In genomic region chr19:11022382-11022781, GRCm38 (mm10) we compare ENCODE assay signal across 29 mouse cellular contexts. TPM values are rescaled to one million over a fixed set of nuclear protein-coding genes. Genes with fewer than 3 reads are reported as not detected.
A peak's percentile ranks its signal among the peaks of the same experiment; 100 is the strongest.
DNase-seq lines count a peak whose midpoint lies in the region; ATAC-seq and TF ChIP-seq lines count a peak whose summit lies in the region.
"Had no signal": no experiment of that assay in that cellular context is flagged by ENCODE, and none has a peak within 500 bp of the region (broad histone marks: within the 10 kb centered on the region; RNA-seq: fewer than 3 reads in every experiment).

No protein-coding gene starts in this region.

- H3K9ac ChIP-seq in liver, adult 2 months (ENCODE audit: low read depth, low read length), result no peak overlapping the region
- no peak overlapping the region for H3K9ac ChIP-seq in intestine, embryonic 15.5 days
- no peak overlapping the region for H3K9ac ChIP-seq in intestine, embryonic 16.5 days (ENCODE audit: low read depth, low read length)
- no peak overlapping the region for H3K9ac ChIP-seq in intestine, postnatal 0 days (ENCODE audit: low read depth, low read length)

- H3K36me3 ChIP-seq in liver, adult 2 months (ENCODE audit: control insufficient read depth, insufficient read depth, low read length), result no peaks in the 10 kb centered on the region
- no peaks in the 10 kb centered on the region for H3K36me3 ChIP-seq in intestine, embryonic 15.5 days
- H3K36me3 ChIP-seq in intestine, embryonic 16.5 days (ENCODE audit: control insufficient read depth, insufficient read depth, low read length), result no peaks in the 10 kb centered on the region
- no peaks in the 10 kb centered on the region for H3K36me3 ChIP-seq in intestine, postnatal 0 days (ENCODE audit: control insufficient read depth, insufficient read depth)
- H3K36me3 ChIP-seq: G1E had no signal

- H3K4me2 ChIP-seq in intestine, embryonic 15.5 days (replicated peaks), result no peak overlapping the region
- H3K4me2 ChIP-seq in intestine, embryonic 16.5 days (ENCODE audit: low read depth, low read length), result no peak overlapping the region
- H3K4me2 ChIP-seq in intestine, postnatal 0 days (replicated peaks; ENCODE audit: low read depth), result no peak overlapping the region

- no peaks in the 10 kb centered on the region for H3K4me1 ChIP-seq in liver, adult 2 months (ENCODE audit: control insufficient read depth, insufficient read depth, low read length)
- no peaks in the 10 kb centered on the region for H3K4me1 ChIP-seq in intestine, embryonic 15.5 days (replicated peaks)
- peaks cover 6% of the 10 kb centered on the region; the same call in 1 of the 2 replicates for H3K4me1 ChIP-seq in intestine, embryonic 16.5 days (ENCODE audit: control insufficient read depth, insufficient read depth, low read length)
- no peaks in the 10 kb centered on the region for H3K4me1 ChIP-seq in intestine, postnatal 0 days (replicated peaks; ENCODE audit: control insufficient read depth, insufficient read depth, low read length)

- H3K4me3 ChIP-seq in liver, adult 2 months (ENCODE audit: insufficient read depth, low read depth, low read length), result no peak overlapping the region
- H3K4me3 ChIP-seq in intestine, embryonic 15.5 days (replicated peaks), result no peak overlapping the region
- no peak overlapping the region for H3K4me3 ChIP-seq in intestine, embryonic 16.5 days (ENCODE audit: low read length)
- H3K4me3 ChIP-seq in intestine, postnatal 0 days (ENCODE audit: low read depth, low read length), result no peak overlapping the region

- H3K27me3 ChIP-seq in liver, adult 2 months (ENCODE audit: control insufficient read depth, insufficient read depth, low read length), result no peaks in the 10 kb centered on the region
- H3K27me3 ChIP-seq in intestine, embryonic 15.5 days (replicated peaks), result no peaks in the 10 kb centered on the region
- H3K27me3 ChIP-seq in intestine, embryonic 16.5 days (replicated peaks; ENCODE audit: control insufficient read depth, insufficient read depth, low read length), result no peaks in the 10 kb centered on the region
- no peaks in the 10 kb centered on the region for H3K27me3 ChIP-seq in intestine, postnatal 0 days (replicated peaks; ENCODE audit: control insufficient read depth, insufficient read depth, low read length)
- H3K27me3 ChIP-seq: CH12.LX had no signal

- H3K27ac ChIP-seq in liver, adult 2 months (replicated peaks; ENCODE audit: insufficient read depth, low read depth, low read length), result no peak overlapping the region
- no peak overlapping the region for H3K27ac ChIP-seq in intestine, embryonic 15.5 days
- no peak overlapping the region for H3K27ac ChIP-seq in intestine, embryonic 16.5 days (ENCODE audit: low read length)
- no peak overlapping the region for H3K27ac ChIP-seq in intestine, postnatal 0 days (ENCODE audit: low read depth, low read length)

- no peaks in the 10 kb centered on the region for H3K9me3 ChIP-seq in intestine, embryonic 15.5 days
- H3K9me3 ChIP-seq in intestine, embryonic 16.5 days (ENCODE audit: control insufficient read depth, low read length), result no peaks in the 10 kb centered on the region
- H3K9me3 ChIP-seq in intestine, postnatal 0 days (ENCODE audit: control insufficient read depth), result no peaks in the 10 kb centered on the region
- H3K9me3 ChIP-seq: G1E had no signal

- no peak for TF ChIP-seq CTCF in liver, adult 2 months (IDR thresholded peaks at IDR 0.05; ENCODE audit: low read depth, low read length)
- TF ChIP-seq CTCF in intestine, postnatal 0 days (IDR thresholded peaks at IDR 0.05; ENCODE audit: low read depth), result no peak

- ATAC-seq in intestine, embryonic 15.5 days, result peak; percentile 81
- peak; percentile 81 for ATAC-seq in intestine, embryonic 16.5 days
- peak; percentile 84 for ATAC-seq in intestine, postnatal 0 days
- ATAC-seq: activated CD4-positive, CD25-positive, alpha-beta regulatory T cell, adult 4 months; CD4-positive, CD25-positive, alpha-beta regulatory T cell, adult 4 months; Patski had no signal

- TF ChIP-seq POLR2A in liver, adult 2 months (IDR thresholded peaks at IDR 0.05; ENCODE audit: extremely low read depth, insufficient read depth, low read length), result no peak

- peak; percentile 39 for DNase-seq in liver, adult 2 months (ENCODE audit: extremely low read depth, low read depth, low spot score)
- DNase-seq in liver (no peak), MN1 (ENCODE audit: low spot score) (no peak)
- DNase-seq in heart, adult 8-10 months (ENCODE audit: low spot score), result no peak
- no peak for DNase-seq in left cerebral cortex, postnatal 14 days (ENCODE audit: low spot score in 2 of 2)
- DNase-seq: adrenal gland, adult 2 months; adrenal gland, adult 8-10 months; adrenal gland, postnatal 10 days; adrenal gland, postnatal 14 days; adrenal gland, postnatal 25 days; adrenal gland, postnatal 36 days; B cell, adult 2 months; cerebellum, adult 11 months; cerebellum, adult 11-12 months; cerebellum, adult 18-20 months had no signal

- intact Hi-C loops in left cerebral cortex, postnatal 14 days (cut with DNase I), result no loop called here

- no peaks in the 10 kb centered on the region for H3K79me2 ChIP-seq in liver, adult 2 months (ENCODE audit: control insufficient read depth, insufficient read depth, low read length)

RNA-seq across cellular contexts. Expression of gene Ms4a18, which starts 4.6 kb away (rescaled TPM):
- total RNA-seq in liver, adult 2 months (2014; rRNA removed), result not detected in 2 replicates
- not detected in 2 replicates for polyA plus RNA-seq in liver, adult 2 months (2012; rRNA removed)
- polyA plus RNA-seq in intestine, embryonic 15.5 days (2015; fragmentation: Nextera tagmentation; extraction: Ambion mirVana), result 33.2 and 37.9 TPM in 2 replicates
- polyA plus RNA-seq in intestine, embryonic 16.5 days (2015; fragmentation: Nextera tagmentation; extraction: Ambion mirVana), result 40.6 and 41.9 TPM in 2 replicates
- 30.9 and 31.8 TPM in 2 replicates for polyA plus RNA-seq in intestine, postnatal 0 days (2015; fragmentation: Nextera tagmentation; extraction: Ambion mirVana)
- not detected for total RNA-seq in heart, adult 8-10 months (2022)
- total RNA-seq in left cerebral cortex, postnatal 14 days (2021), result not detected
- total RNA-seq: adrenal gland, adult 18-20 months; adrenal gland, adult 2 months; adrenal gland, adult 8-10 months; adrenal gland, postnatal 10 days; adrenal gland, postnatal 14 days; adrenal gland, postnatal 25 days; adrenal gland, postnatal 36 days; adrenal gland, postnatal 4 days; CH12.LX; ES-E14; G1E; MEL had no signal
- polyA plus RNA-seq: activated CD4-positive, CD25-positive, alpha-beta regulatory T cell, adult 4 months; adrenal gland, adult 2 months; brain, embryonic 14.5 days; C2C12; CD4-positive, CD25-positive, alpha-beta regulatory T cell, adult 4 months; G1E; Patski had no signal

RNA-seq across cellular contexts. Expression of gene Ms4a15, which starts 29.3 kb away (rescaled TPM):
- total RNA-seq in liver, adult 2 months (2014; rRNA removed), result not detected in 2 replicates
- not detected in 2 replicates for polyA plus RNA-seq in liver, adult 2 months (2012; rRNA removed)
- 0.21 and 0.28 TPM in 2 replicates for polyA plus RNA-seq in intestine, embryonic 15.5 days (2015; fragmentation: Nextera tagmentation; extraction: Ambion mirVana)
- 0.31 and 0.37 TPM in 2 replicates for polyA plus RNA-seq in intestine, embryonic 16.5 days (2015; fragmentation: Nextera tagmentation; extraction: Ambion mirVana)
- 0.34 and 0.44 TPM in 2 replicates for polyA plus RNA-seq in intestine, postnatal 0 days (2015; fragmentation: Nextera tagmentation; extraction: Ambion mirVana)
- total RNA-seq in heart, adult 8-10 months (2022), result not detected
- under 1 TPM in 1 of 2 experiments, not detected in 1; 0.80 TPM for total RNA-seq in left cerebral cortex, postnatal 14 days (2021)
- total RNA-seq: adrenal gland, adult 18-20 months; adrenal gland, adult 2 months; adrenal gland, adult 8-10 months; adrenal gland, postnatal 10 days; adrenal gland, postnatal 14 days; adrenal gland, postnatal 25 days; adrenal gland, postnatal 36 days; CH12.LX; ES-E14; G1E; MEL had no signal
- polyA plus RNA-seq: adrenal gland, adult 2 months; brain, embryonic 14.5 days; C2C12; Patski had no signal

RNA-seq across cellular contexts. Expression of gene Ms4a10, which starts 47.9 kb away (rescaled TPM):
- total RNA-seq in liver, adult 2 months (2014; rRNA removed), result not detected in 2 replicates
- not detected in 2 replicates for polyA plus RNA-seq in liver, adult 2 months (2012; rRNA removed)
- polyA plus RNA-seq in intestine, embryonic 15.5 days (2015; fragmentation: Nextera tagmentation; extraction: Ambion mirVana), result 37.4 and 51.1 TPM in 2 replicates
- polyA plus RNA-seq in intestine, embryonic 16.5 days (2015; fragmentation: Nextera tagmentation; extraction: Ambion mirVana), result 111 and 159 TPM in 2 replicates
- 854 and 883 TPM in 2 replicates for polyA plus RNA-seq in intestine, postnatal 0 days (2015; fragmentation: Nextera tagmentation; extraction: Ambion mirVana)
- not detected for total RNA-seq in heart, adult 8-10 months (2022)
- total RNA-seq in left cerebral cortex, postnatal 14 days (2021), result not detected
- total RNA-seq: CH12.LX, G1E, MEL had no signal
- polyA plus RNA-seq: activated CD4-positive, CD25-positive, alpha-beta regulatory T cell, adult 4 months; brain, embryonic 14.5 days; C2C12; CD4-positive, CD25-positive, alpha-beta regulatory T cell, adult 4 months; Patski had no signal

RNA-seq across cellular contexts. Expression of gene Ms4a8a, which starts 58.5 kb away (rescaled TPM):
- 0.83 and 1.7 TPM in 2 replicates for total RNA-seq in liver, adult 2 months (2014; rRNA removed)
- polyA plus RNA-seq in liver, adult 2 months (2012; rRNA removed), result 0.78 and 1.9 TPM in 2 replicates
- polyA plus RNA-seq in intestine, embryonic 15.5 days (2015; fragmentation: Nextera tagmentation; extraction: Ambion mirVana), result 21.8 and 23.7 TPM in 2 replicates
- 37.6 and 39.5 TPM in 2 replicates for polyA plus RNA-seq in intestine, embryonic 16.5 days (2015; fragmentation: Nextera tagmentation; extraction: Ambion mirVana)
- 66.9 and 75.7 TPM in 2 replicates for polyA plus RNA-seq in intestine, postnatal 0 days (2015; fragmentation: Nextera tagmentation; extraction: Ambion mirVana)
- 1 to 10 TPM in 3 of 4 experiments, under 1 TPM in 1; 0.82 to 4.2 (median 1.4) TPM for total RNA-seq in heart, adult 8-10 months (2022)
- not detected for total RNA-seq in left cerebral cortex, postnatal 14 days (2021)
- total RNA-seq: CH12.LX, ES-E14, G1E, MEL had no signal
- polyA plus RNA-seq: activated CD4-positive, CD25-positive, alpha-beta regulatory T cell, adult 4 months; brain, embryonic 14.5 days; C2C12; CD4-positive, CD25-positive, alpha-beta regulatory T cell, adult 4 months; G1E; Patski had no signal

Comparison
In these comparisons a context has a peak if more than half of its experiments do, and no peak if none do; other contexts are left out.
1. RNA of gene Ms4a18, which starts 4.6 kb away (polyA plus RNA-seq): 40.6 to 41.9 TPM in intestine, embryonic 16.5 days, 33.2 to 37.9 TPM in intestine, embryonic 15.5 days and 30.9 to 31.8 TPM in intestine, postnatal 0 days; not detected in liver, adult 2 months; every median in the first group is over 10 times any median in the second.
2. RNA of gene Ms4a10, which starts 47.9 kb away (polyA plus RNA-seq): 854 to 883 TPM in intestine, postnatal 0 days, 111 to 159 TPM in intestine, embryonic 16.5 days and 37.4 to 51.1 TPM in intestine, embryonic 15.5 days; not detected in liver, adult 2 months; every median in the first group is over 10 times any median in the second.
3. Peak in every context shown above with its lines, with median percentiles within 50 percentile points of each other: ATAC-seq.